Mouse (Mus musculus) gastrocnemius, adult 18-20 months (tissue): ENCODE results near the gene Nudt2. TPM values are rescaled to one million over a fixed set of nuclear protein-coding genes. Genes with fewer than 3 reads are reported as not detected.

Experiments used
- DNase-seq: peaks from one replicate; pipeline ENCODE4 v3.0.0; 2021; ENCODE audit warnings: low spot score
- total RNA-seq, 2 experiments: library from RNA; stranded (reverse); gene quantifications; 2 replicates each; pipeline ENCODE4 v1.2.3; 2021

Gene Nudt2
- total RNA-seq, 2 experiments from 2014 or later, result 26.5 to 28.8 TPM

GRCm38 (mm10) chr4:41493464-41494116 lies 28.6 kb downstream of the Nudt2 start:
- no peak for DNase-seq

- DNase-seq, result no peak
Observed at GRCm38 (mm10) chr4:41494378-41494777, 29.4 kb downstream of the Nudt2 start.

GRCm38 (mm10) chr4:41495076-41495475 lies 30.1 kb downstream of the Nudt2 start:
- DNase-seq, result no peak

- peak; percentile 43 for DNase-seq
Observed at GRCm38 (mm10) chr4:41495850-41496249, 30.9 kb downstream of the Nudt2 start.

GRCm38 (mm10) chr4:41497046-41497445 lies 32.1 kb downstream of the Nudt2 start:
- DNase-seq, result no peak

- no peak for DNase-seq
Observed at GRCm38 (mm10) chr4:41497579-41497978, 32.6 kb downstream of the Nudt2 start.

GRCm38 (mm10) chr4:41497995-41498845 lies 33.3 kb downstream of the Nudt2 start:
- DNase-seq, result no peak

- no peak for DNase-seq
Observed at GRCm38 (mm10) chr4:41498921-41499391, 34.0 kb downstream of the Nudt2 start.

- DNase-seq, result peak; percentile 51
Observed at GRCm38 (mm10) chr4:41499619-41500018, 34.7 kb downstream of the Nudt2 start.

- no peak for DNase-seq
Observed at GRCm38 (mm10) chr4:41500787-41501186, 35.8 kb downstream of the Nudt2 start.

- DNase-seq, result peak; percentile 78
Observed at GRCm38 (mm10) chr4:41502171-41502940, 37.4 kb downstream of the Nudt2 start.

- peak; percentile 99 for DNase-seq
Observed at GRCm38 (mm10) chr4:41502986-41503412, 38.0 kb downstream of the Nudt2 start, which contains the start of gene AI464131. Gene AI464131 (minus strand): TSS chr4:41503076.

- no peak for DNase-seq
Observed at GRCm38 (mm10) chr4:41504325-41504724, 39.4 kb downstream of the Nudt2 start.

GRCm38 (mm10) chr4:41505131-41505551 lies 40.2 kb downstream of the Nudt2 start:
- DNase-seq, result no peak

- DNase-seq, result peak; percentile 76
Observed at GRCm38 (mm10) chr4:41506156-41506555, 41.2 kb downstream of the Nudt2 start.

GRCm38 (mm10) chr4:41506906-41507305 lies 42.0 kb downstream of the Nudt2 start:
- DNase-seq, result peak; percentile 90

GRCm38 (mm10) chr4:41507326-41507924 lies 42.5 kb downstream of the Nudt2 start:
- DNase-seq, result no peak

GRCm38 (mm10) chr4:41507998-41508397 lies 43.0 kb downstream of the Nudt2 start:
- DNase-seq, result no peak

GRCm38 (mm10) chr4:41513309-41513708 lies 48.4 kb downstream of the Nudt2 start:
- no peak for DNase-seq

GRCm38 (mm10) chr4:41513714-41514113 lies 48.8 kb downstream of the Nudt2 start:
- no peak for DNase-seq

GRCm38 (mm10) chr4:41517233-41517632 lies 52.3 kb downstream of the Nudt2 start, which contains the start of gene 1110017D15Rik:
Gene 1110017D15Rik (minus strand): TSS chr4:41517333.
- DNase-seq, result no peak
